Mouse (Mus musculus) brain, embryonic 14.5 days (tissue): ENCODE data around the gene Chgb.

Experiments used
- CTCF ChIP-seq: fragments of 200-500 bp; IDR thresholded peaks from 2 replicates; pipeline ENCODE4 v1.5.1; 2012; ENCODE audit warnings: inconsistent platforms, mild to moderate bottlenecking, moderate library complexity, borderline replicate concordance; ENCODE audit not compliant: insufficient read depth, insufficient read length; ENCODE audit errors: extremely low read depth
- POLR2A ChIP-seq: fragments of 200-500 bp; IDR thresholded peaks from 2 replicates; pipeline ENCODE4 v1.6.1; 2012; ENCODE audit warnings: mild to moderate bottlenecking, inconsistent platforms, borderline replicate concordance; ENCODE audit not compliant: poor library complexity, insufficient read depth, insufficient read length, severe bottlenecking; ENCODE audit errors: extremely low read depth

DNA sequence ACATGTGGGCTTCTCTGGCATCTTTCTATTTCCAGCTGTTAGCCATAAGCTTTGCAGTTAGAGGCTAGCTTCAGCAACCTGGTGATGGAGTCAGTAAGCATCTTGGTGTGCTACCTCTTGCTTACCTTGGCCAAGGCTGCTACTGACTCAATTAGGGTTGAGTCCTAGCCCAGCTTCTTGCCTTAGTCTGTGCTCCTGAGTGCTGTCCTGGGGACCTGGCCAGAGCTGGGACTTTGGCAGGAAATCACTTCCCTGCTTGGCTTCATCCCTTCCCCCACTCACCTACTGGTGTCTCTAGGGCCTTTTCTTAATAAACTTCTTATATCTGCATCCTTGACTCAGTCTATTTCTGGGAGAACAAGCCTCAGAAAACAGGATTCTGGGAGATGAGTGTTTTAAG is 30.4 kb upstream of the Chgb start:
- TF ChIP-seq CTCF = no peak
- no peak for TF ChIP-seq POLR2A
